Mouse (Mus musculus) cerebellum, postnatal 36 days (tissue): ENCODE data around the gene Hist1h4d.
"Not testable (repeated sequence)": the region's sequence is repeated elsewhere in the genome, so short reads cannot be mapped to it uniquely, and the experiment has no call there.

Experiments
- DNase-seq, 2 experiments: peaks; one replicate each; pipeline ENCODE4 v3.0.0; 2021 to 2022; ENCODE audit warnings: mixed read lengths in 2 of 2

The Hist1h4d gene

GRCm38 (mm10) chr13:23581408-23582218 lies at the start of gene Hist1h4d:
Hist1h4d (plus strand) TSS chr13:23581598.
- peak; percentile 88 to 97 for DNase-seq

DNA sequence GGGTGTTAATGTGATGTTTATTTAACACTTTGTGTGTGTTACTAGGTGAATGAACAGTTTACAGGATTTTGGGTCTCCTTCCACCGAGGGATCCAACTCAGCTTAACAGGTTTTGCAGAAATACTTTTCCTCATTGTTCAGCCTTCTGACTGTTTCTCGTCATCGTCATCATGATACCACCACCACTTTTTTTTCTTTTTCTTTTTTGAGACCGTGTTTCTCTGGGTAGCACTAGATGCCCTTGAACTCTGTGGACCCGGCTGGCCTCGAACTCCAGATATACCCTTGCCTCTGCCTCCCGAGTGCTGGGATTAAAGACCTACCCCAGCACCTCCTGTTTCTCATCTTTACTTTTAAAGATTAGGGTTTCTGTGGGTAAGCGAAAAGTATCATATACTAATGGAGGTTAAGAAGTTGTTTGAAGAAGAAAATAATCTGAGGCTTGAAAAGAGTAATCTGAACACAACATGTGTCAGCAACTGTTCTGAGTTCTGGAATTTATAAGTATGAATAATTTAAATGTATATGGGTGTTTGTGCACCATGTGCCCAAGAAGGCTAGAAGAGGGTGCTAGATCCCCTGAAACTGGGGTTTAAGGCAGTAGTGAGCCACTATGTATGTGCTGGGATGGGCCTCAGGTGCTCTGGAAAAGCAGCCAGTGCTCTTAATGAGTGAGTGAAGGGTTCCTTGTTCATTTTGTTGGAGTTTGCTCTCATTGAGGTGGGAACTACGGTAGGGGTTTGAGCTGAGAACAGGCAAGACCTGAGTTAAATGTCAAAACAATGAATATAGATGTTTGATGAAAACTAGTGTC lies 48.9 kb upstream of the Hist1h4d start:
- DNase-seq = no peak

DNA sequence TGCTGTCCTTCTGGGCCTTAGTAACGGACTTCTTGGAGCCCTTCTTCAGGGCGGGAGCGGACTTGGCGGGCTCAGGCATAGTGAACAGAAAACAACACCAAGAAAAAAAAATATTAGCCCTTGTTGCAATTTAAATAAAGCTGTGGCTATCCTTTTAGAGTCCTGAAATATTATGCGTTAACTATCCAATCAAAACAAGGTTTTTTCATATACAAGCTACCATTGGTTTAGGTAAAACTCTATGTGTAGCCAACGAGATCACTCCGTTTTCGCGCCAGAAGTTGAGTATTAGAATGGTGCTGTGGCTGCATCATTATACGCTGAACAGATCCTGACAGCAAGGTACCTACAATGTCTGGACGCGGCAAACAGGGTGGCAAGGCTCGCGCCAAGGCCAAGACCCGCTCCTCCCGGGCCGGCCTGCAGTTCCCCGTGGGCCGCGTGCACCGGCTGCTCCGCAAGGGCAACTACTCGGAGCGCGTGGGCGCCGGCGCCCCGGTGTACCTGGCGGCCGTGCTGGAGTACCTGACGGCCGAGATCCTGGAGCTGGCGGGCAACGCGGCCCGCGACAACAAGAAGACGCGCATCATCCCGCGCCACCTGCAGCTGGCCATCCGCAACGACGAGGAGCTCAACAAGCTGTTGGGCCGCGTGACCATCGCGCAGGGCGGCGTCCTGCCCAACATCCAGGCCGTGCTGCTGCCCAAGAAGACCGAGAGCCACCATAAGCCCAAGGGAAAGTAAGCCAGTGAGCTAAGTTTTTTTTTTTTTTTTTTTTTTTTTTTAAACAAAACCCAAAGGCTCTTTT lies 47.6 kb upstream of the Hist1h4d start, which contains the start of gene Hist1h2af:
Gene Hist1h2af (plus strand): TSS at position 347 of the 808 bp plus-strand sequence.
- DNase-seq = peak; percentile 59 to 70

DNA sequence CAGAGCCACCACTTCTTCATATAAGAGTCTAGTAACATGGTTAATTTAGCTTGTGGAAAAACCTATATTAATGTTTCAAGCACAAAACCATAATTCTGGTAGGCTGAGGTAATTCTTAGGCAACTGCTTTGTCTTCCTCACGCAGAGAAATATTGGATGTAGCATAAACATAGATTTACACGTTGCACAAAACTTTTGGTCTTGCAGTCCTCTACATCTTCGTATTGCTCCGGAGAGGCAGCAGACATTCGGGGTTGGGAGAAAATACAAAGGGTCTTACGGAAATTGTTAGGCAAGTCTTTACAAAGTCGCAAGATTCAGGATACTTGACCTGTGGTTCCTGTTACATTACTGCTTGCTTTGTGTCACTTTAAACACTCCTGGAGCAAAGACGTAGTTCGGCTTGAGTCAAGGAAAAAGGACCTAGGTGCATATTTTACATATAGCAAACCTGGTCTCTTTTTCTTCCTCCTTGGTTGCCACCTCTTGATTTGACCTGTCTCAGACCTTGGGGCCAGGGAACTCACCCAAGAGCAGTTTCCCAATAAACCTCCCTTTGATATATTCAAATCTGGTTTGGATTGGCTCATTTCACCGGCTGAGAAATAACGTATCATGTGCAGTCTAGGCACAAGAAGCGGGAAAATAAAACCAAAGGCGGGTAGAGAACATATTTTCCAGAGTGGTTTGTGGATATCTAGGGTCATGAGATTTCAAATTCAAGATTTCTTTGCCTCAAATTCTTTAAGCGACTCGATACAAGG lies 46.8 kb upstream of the Hist1h4d start:
- DNase-seq = no peak

- peak; percentile 79 to 88 for DNase-seq
Measured at GRCm38 (mm10) chr13:23535137-23536075, 46.0 kb upstream of the Hist1h4d start, which contains the start of gene Hist1h3g. Hist1h3g (plus strand) TSS chr13:23535422.

GRCm38 (mm10) chr13:23536076-23536822 lies 45.1 kb upstream of the Hist1h4d start:
- DNase-seq = no peak

DNA sequence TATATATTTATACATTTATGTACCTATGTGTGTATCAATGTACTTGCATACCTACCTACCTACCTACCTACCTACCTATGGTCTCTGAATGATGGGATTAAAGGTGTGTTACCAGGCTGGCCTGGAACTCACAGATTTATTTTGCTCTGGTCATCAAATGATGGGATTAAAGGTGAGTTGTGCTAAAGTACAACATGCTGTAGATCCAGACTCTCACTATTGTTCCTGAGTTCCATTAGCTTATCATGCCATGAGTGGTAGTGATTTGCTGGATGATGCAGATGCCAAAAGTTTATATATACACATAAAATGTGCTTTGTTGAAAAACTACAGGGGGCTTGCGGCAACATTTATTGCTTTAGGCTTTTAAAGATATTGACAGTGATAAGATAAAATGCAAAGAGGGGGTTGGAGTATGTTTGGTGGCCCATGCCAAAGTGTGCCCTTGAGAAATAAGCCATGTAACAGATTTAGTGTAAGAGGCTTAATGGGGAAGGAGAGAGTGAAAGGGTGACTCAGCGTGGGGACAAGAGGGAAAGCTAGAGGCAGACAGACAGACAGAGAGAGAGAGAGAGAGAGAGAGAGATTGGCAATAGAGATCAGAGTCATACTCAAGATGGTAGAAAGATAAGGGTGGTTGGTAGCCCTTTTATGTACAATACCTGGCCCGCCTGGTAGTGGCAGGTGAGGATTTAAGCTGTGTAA lies 44.2 kb upstream of the Hist1h4d start:
- DNase-seq = no peak

DNA sequence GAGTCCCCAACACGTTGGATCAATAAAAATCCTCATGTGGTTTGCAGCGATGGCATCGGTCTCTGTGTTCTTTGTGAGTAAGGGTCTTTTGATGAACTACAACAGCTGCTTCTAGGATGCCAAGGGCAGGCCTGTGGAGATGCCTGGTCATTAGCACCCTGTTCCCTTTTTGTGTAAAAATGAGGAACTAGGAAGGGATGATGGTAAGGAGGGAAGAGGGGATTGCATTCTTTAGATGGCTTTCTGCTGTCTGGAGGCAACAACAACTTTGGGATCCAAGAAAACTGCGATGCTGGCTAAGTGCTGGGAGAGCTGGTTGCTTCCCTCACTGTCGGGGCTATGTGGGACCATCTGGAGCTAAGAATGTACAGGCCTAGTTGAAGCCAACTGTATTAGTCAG lies 43.1 kb upstream of the Hist1h4d start:
- DNase-seq = no peak

DNA sequence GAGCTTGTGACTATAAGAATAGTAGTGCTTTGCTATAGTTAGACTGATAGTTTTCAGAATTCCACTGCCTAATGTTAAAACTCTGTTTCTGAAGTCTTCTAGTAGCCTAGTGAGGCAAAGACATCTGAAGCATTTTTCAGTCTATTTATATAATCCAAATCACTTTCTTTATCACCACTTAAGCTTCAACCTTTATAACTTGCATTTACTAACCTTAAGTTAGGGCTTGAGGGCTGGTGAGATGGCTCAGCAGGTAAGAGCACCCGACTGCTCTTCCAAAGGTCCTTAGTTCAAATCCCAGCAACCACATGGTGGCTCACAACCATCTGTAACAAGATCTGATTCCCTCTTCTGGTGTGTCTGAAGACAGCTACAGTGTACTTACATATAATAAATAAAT lies 41.6 kb upstream of the Hist1h4d start:
- DNase-seq = not testable (repeated sequence)

DNA sequence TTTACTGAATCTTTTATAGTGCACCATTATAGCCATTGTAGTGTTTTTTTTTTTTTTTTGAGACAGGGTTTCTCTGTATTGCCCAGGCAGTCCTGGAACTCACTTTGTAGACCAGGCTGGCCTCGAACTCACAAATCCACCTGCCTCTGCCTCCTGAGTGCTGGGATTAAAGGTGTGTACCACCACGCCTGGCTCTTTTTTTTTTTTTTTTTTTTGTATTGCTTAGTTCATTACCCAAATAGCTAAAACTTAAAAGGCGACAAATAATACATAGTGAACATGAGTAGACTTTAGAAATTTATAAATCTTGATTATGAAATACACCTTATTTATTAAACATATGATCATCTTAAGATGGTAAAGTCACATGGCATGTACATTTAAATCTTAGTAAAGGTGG lies 39.9 kb upstream of the Hist1h4d start:
- no peak for DNase-seq

DNA sequence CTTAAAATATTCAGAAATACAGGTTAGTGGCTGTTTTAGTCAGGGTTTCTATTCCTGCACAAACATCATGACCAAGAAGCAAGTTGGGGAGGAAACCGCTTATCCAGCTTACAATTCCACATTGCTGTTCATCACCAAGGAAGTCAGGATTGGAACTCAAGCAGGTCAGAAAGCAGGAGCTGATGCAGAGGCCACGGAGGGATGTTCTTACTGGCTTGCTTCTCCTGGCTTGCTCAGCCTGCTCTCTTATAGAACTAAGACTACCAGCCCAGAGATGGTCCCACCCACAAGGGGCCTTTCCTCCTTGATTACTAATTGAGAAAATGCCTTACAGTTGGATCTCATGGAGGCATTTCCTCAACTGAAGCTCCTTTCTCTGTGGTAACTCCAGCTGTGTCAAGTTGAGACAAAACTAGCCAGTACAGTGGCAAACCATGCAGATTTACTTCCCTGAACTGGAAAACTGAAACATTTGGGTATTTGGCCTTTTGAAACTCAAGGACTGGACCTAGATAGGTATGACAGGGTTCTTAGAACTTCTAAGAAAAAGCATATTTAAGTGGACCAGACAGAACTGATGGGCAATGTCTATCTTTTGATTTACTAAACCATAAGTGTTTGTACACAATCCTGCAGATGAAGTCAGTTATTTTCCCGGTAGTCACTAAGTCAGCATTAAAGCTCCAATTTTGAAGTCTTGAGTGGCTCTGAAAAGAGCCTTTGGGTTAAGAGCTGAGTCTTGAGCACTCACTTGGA lies 39.0 kb upstream of the Hist1h4d start:
- DNase-seq = not testable (repeated sequence)

DNA sequence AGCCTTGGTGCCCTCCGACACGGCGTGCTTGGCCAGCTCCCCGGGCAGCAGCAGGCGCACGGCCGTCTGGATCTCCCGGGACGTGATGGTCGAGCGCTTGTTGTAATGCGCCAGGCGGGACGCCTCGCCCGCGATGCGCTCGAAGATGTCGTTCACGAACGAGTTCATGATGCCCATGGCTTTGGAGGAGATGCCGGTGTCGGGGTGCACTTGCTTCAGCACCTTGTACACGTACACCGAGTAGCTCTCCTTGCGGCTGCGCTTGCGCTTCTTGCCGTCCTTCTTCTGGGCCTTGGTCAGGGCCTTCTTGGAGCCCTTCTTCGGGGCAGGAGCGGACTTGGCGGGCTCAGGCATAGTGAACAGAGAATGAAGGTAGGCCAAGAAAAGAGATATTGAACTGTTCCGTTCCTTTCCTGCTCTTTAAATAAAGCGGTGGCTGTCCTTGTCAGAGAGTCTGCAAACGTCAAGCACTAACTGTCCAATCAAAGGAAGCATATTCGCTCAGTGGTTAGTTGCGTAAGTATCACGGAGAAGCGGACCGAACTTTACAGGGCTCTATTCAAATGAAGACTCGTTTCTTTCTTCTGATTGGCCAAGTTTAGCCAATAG lies 38.3 kb upstream of the Hist1h4d start, which contains the start of gene Hist1h2bh:
Gene Hist1h2bh (minus strand): TSS at position 394 of the 609 bp plus-strand sequence.
- DNase-seq = peak; percentile 21 to 45

DNA sequence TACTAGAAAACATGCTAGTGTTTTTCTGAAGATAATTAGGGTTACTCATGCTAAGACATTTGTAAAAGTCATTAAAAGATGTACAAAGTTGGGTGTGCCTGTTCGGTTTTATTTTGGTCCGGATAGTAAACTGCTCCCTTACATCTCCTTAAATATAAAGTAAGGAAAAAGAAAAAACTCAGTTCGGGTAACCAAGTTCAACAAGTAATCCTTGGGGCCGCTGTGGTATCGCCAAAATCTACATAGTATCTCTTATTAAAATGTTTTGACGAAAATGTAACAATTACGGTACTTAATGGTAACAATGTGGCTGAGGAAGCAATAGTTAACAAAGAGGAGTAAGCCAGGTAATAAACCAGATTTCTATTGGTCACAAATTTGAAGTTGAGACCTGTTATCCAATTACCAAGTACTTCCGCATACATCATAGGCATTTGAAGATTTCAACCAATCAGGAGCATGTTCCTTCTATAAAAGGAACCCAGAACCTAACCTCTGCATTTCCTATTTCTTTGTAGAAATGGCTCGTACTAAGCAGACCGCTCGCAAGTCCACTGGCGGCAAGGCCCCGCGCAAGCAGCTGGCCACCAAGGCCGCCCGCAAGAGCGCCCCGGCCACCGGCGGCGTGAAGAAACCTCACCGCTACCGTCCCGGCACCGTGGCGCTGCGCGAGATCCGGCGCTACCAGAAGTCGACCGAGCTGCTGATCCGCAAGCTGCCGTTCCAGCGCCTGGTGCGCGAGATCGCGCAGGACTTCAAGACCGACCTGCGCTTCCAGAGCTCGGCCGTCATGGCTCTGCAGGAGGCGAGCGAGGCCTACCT lies 37.2 kb upstream of the Hist1h4d start, which contains the start of gene Hist1h3f:
Gene Hist1h3f (plus strand): TSS at position 88 of the 822 bp plus-strand sequence.
- peak; percentile 54 to 71 for DNase-seq

- DNase-seq = peak in 1 of 2 experiments; percentile 36
Measured at GRCm38 (mm10) chr13:23544787-23545120, 36.6 kb upstream of the Hist1h4d start.

GRCm38 (mm10) chr13:23546694-23547093 lies 34.7 kb upstream of the Hist1h4d start:
- no peak for DNase-seq

GRCm38 (mm10) chr13:23550761-23551145 lies 30.6 kb upstream of the Hist1h4d start:
- no peak for DNase-seq
